Mouse (Mus musculus): ENCODE measurements around the gene Rbl1. TPM values are rescaled to one million over a fixed set of nuclear protein-coding genes. Genes with fewer than 3 reads are reported as not detected.
"Not testable (repeated sequence)": the region's sequence is repeated elsewhere in the genome, so short reads cannot be mapped to it uniquely, and the experiment has no call there.

The Rbl1 gene
- polyA plus RNA-seq, 1 experiment from 2014 or later: 36.2 TPM

- ATAC-seq (ENCODE audit: low FRiP score): no peak
- H3K4me2 ChIP-seq: no peak overlapping the region
- H3K4me1 ChIP-seq: peaks cover 20% of the 10 kb centered on the region
- H3K4me3 ChIP-seq (replicated peaks): no peak overlapping the region
- peaks cover 40% of the 10 kb centered on the region for H3K36me3 ChIP-seq (replicated peaks)
- H3K27me3 ChIP-seq: no peaks in the 10 kb centered on the region
- H3K27ac ChIP-seq: no peak overlapping the region
- H3K9ac ChIP-seq: no peak overlapping the region
- WGBS: 83% methylated on average over 6 of the region's 6 CpGs
- 0 out of 2 replicates have a peak, but pooled peaks cover 7% of the 10 kb centered on the region for H3K9me3 ChIP-seq
Measured at GRCm38 (mm10) chr2:157201081-157201830, 3.1 kb downstream of the Rbl1 start.

- not testable (repeated sequence) for H3K4me3 ChIP-seq (replicated peaks); H3K9ac ChIP-seq; ATAC-seq (ENCODE audit: low FRiP score); H3K4me2 ChIP-seq; H3K27ac ChIP-seq; H3K27me3 ChIP-seq; H3K9me3 ChIP-seq
- Histone ChIP-seq H3K4me1 (peaks cover 13% of the 10 kb centered on the region), H3K36me3 (replicated peaks) (peaks cover 66% of the 10 kb centered on the region)
- 94% methylated on average over 11 of the region's 11 CpGs for whole genome bisulfite sequencing
Measured at GRCm38 (mm10) chr2:157198405-157198804, 5.9 kb downstream of the Rbl1 start.

- no peak overlapping the region for H3K9ac ChIP-seq
- H3K36me3 ChIP-seq (replicated peaks): peaks cover 93% of the 10 kb centered on the region
- H3K27ac ChIP-seq: no peak overlapping the region
- H3K4me2 ChIP-seq: no peak overlapping the region
- H3K4me1 ChIP-seq: no peaks in the 10 kb centered on the region
- H3K9me3 ChIP-seq: no peaks in the 10 kb centered on the region
- WGBS: 93% methylated on average over 4 of the region's 4 CpGs
- no peak overlapping the region for H3K4me3 ChIP-seq (replicated peaks)
- no peaks in the 10 kb centered on the region for H3K27me3 ChIP-seq
- no peak for ATAC-seq (ENCODE audit: low FRiP score)
Measured at GRCm38 (mm10) chr2:157190651-157191050, 13.7 kb downstream of the Rbl1 start.

GRCm38 (mm10) chr2:157187223-157187622, 17.1 kb downstream of the Rbl1 start:
- no peak overlapping the region for H3K4me3 ChIP-seq (replicated peaks)
- no peak for ATAC-seq (ENCODE audit: low FRiP score)
- no peak overlapping the region for H3K4me2 ChIP-seq
- 95% methylated on average over 4 of the region's 4 CpGs for WGBS
- H3K4me1 ChIP-seq: no peaks in the 10 kb centered on the region
- H3K9me3 ChIP-seq: no peaks in the 10 kb centered on the region
- no peak overlapping the region for H3K9ac ChIP-seq
- H3K27me3 ChIP-seq: no peaks in the 10 kb centered on the region
- H3K36me3 ChIP-seq (replicated peaks): peaks cover 88% of the 10 kb centered on the region
- no peak overlapping the region for H3K27ac ChIP-seq

- no peaks in the 10 kb centered on the region for H3K4me1 ChIP-seq
- no peak for ATAC-seq (ENCODE audit: low FRiP score)
- 57% methylated on average over 5 of the region's 5 CpGs for WGBS
Measured at GRCm38 (mm10) chr2:157186504-157186903, 17.8 kb downstream of the Rbl1 start.

GRCm38 (mm10) chr2:157185022-157185660, 19.2 kb downstream of the Rbl1 start:
- Histone ChIP-seq H3K4me3 (replicated peaks) (no peak overlapping the region), H3K9ac (no peak overlapping the region), H3K27me3 (no peaks in the 10 kb centered on the region), H3K9me3 (no peaks in the 10 kb centered on the region), H3K4me2 (no peak overlapping the region), H3K27ac (no peak overlapping the region), H3K4me1 (no peaks in the 10 kb centered on the region), H3K36me3 (replicated peaks) (peaks cover 80% of the 10 kb centered on the region)
- no peak for ATAC-seq (ENCODE audit: low FRiP score)
- WGBS: 93% methylated on average over 13 of the region's 13 CpGs

More at GRCm38 (mm10) chr2:157186504-157186903, 17.8 kb downstream of the Rbl1 start:
- H3K4me3 ChIP-seq (replicated peaks): no peak overlapping the region
- no peak overlapping the region for H3K27ac ChIP-seq
- peaks cover 86% of the 10 kb centered on the region for H3K36me3 ChIP-seq (replicated peaks)
- no peaks in the 10 kb centered on the region for H3K9me3 ChIP-seq
- no peak overlapping the region for H3K9ac ChIP-seq
- no peaks in the 10 kb centered on the region for H3K27me3 ChIP-seq
- H3K4me2 ChIP-seq: no peak overlapping the region

- Histone ChIP-seq H3K9ac (no peak overlapping the region), H3K4me1 (no peaks in the 10 kb centered on the region), H3K27ac (no peak overlapping the region), H3K9me3 (no peaks in the 10 kb centered on the region), H3K36me3 (replicated peaks) (peaks cover 63% of the 10 kb centered on the region), H3K4me3 (replicated peaks) (no peak overlapping the region), H3K27me3 (no peaks in the 10 kb centered on the region), H3K4me2 (no peak overlapping the region)
- 91% methylated on average over 6 of the region's 6 CpGs for WGBS
- no peak for ATAC-seq (ENCODE audit: low FRiP score)
Measured at GRCm38 (mm10) chr2:157178167-157178566, 26.2 kb downstream of the Rbl1 start.

- no peak overlapping the region for H3K4me3 ChIP-seq (replicated peaks)
- no peak overlapping the region for H3K4me2 ChIP-seq
- ATAC-seq (ENCODE audit: low FRiP score): no peak
- H3K27ac ChIP-seq: no peak overlapping the region
- H3K27me3 ChIP-seq: no peaks in the 10 kb centered on the region
- no peaks in the 10 kb centered on the region for H3K4me1 ChIP-seq
- H3K36me3 ChIP-seq (replicated peaks): peaks cover 65% of the 10 kb centered on the region
- H3K9ac ChIP-seq: no peak overlapping the region
- 93% methylated on average over 3 of the region's 3 CpGs for WGBS
- no peaks in the 10 kb centered on the region for H3K9me3 ChIP-seq
Measured at GRCm38 (mm10) chr2:157176248-157176647, 28.1 kb downstream of the Rbl1 start.

- peaks cover 58% of the 10 kb centered on the region for H3K36me3 ChIP-seq (replicated peaks)
- no peaks in the 10 kb centered on the region for H3K9me3 ChIP-seq
- peaks cover 10% of the 10 kb centered on the region for H3K4me1 ChIP-seq
- H3K9ac ChIP-seq: no peak overlapping the region
- H3K27ac ChIP-seq: no peak overlapping the region
- no peaks in the 10 kb centered on the region for H3K27me3 ChIP-seq
- 77% methylated on average over 5 of the region's 5 CpGs for WGBS
- no peak for ATAC-seq (ENCODE audit: low FRiP score)
- H3K4me2 ChIP-seq: no peak overlapping the region
- no peak overlapping the region for H3K4me3 ChIP-seq (replicated peaks)
Measured at GRCm38 (mm10) chr2:157174416-157174815, 29.9 kb downstream of the Rbl1 start.

- H3K27ac ChIP-seq: no peak overlapping the region
- H3K36me3 ChIP-seq (replicated peaks): peaks cover 64% of the 10 kb centered on the region
- H3K4me3 ChIP-seq (replicated peaks): no peak overlapping the region
- H3K9ac ChIP-seq: no peak overlapping the region
- no peak for ATAC-seq (ENCODE audit: low FRiP score)
- H3K27me3 ChIP-seq: no peaks in the 10 kb centered on the region
- WGBS: 94% methylated on average over 6 of the region's 6 CpGs
- peaks cover 10% of the 10 kb centered on the region for H3K4me1 ChIP-seq
- H3K4me2 ChIP-seq: no peak overlapping the region
- H3K9me3 ChIP-seq: no peaks in the 10 kb centered on the region
Measured at GRCm38 (mm10) chr2:157173555-157173954, 30.8 kb downstream of the Rbl1 start.

- no peaks in the 10 kb centered on the region for H3K27me3 ChIP-seq
- no peak overlapping the region for H3K9ac ChIP-seq
- peaks cover 67% of the 10 kb centered on the region for H3K36me3 ChIP-seq (replicated peaks)
- peaks cover 10% of the 10 kb centered on the region for H3K4me1 ChIP-seq
- no peak overlapping the region for H3K4me2 ChIP-seq
- H3K4me3 ChIP-seq (replicated peaks): no peak overlapping the region
- ATAC-seq (ENCODE audit: low FRiP score): no peak
- no peaks in the 10 kb centered on the region for H3K9me3 ChIP-seq
- 95% methylated on average over 6 of the region's 6 CpGs for WGBS
- H3K27ac ChIP-seq: no peak overlapping the region
Measured at GRCm38 (mm10) chr2:157172984-157173383, 31.4 kb downstream of the Rbl1 start.

GRCm38 (mm10) chr2:157170626-157171025, 33.7 kb downstream of the Rbl1 start:
- H3K9ac ChIP-seq: no peak overlapping the region
- H3K9me3 ChIP-seq: no peaks in the 10 kb centered on the region
- ATAC-seq (ENCODE audit: low FRiP score): 0 out of 2 replicates have a peak, but pooled peaks have one; percentile 39
- H3K4me1 ChIP-seq: peaks cover 10% of the 10 kb centered on the region
- no peak overlapping the region for H3K27ac ChIP-seq
- H3K36me3 ChIP-seq (replicated peaks): peaks cover 70% of the 10 kb centered on the region
- H3K4me2 ChIP-seq: no peak overlapping the region
- H3K27me3 ChIP-seq: no peaks in the 10 kb centered on the region
- H3K4me3 ChIP-seq (replicated peaks): no peak overlapping the region
- 60% methylated on average over 6 of the region's 6 CpGs for WGBS

- Histone ChIP-seq H3K27me3 (no peaks in the 10 kb centered on the region), H3K9me3 (no peaks in the 10 kb centered on the region), H3K27ac (no peak overlapping the region), H3K9ac (no peak overlapping the region), H3K36me3 (replicated peaks) (peaks cover 68% of the 10 kb centered on the region), H3K4me3 (replicated peaks) (no peak overlapping the region), H3K4me2 (no peak overlapping the region), H3K4me1 (peaks cover 10% of the 10 kb centered on the region)
- 35% methylated on average over 5 of the region's 5 CpGs for WGBS
- peak; percentile 86 for ATAC-seq (ENCODE audit: low FRiP score)
Measured at GRCm38 (mm10) chr2:157170166-157170565, 34.2 kb downstream of the Rbl1 start.
